Mouse (Mus musculus): ENCODE measurements at regions not wholly inside any gene's neighbourhood (a gene's known extent, or its start where the extent isn't known, plus 50 kb on each side); places are given as distances from the start of the nearest gene placed in this dataset.
A peak's percentile ranks its signal among the peaks of the same experiment; 100 is the strongest.

DNA sequence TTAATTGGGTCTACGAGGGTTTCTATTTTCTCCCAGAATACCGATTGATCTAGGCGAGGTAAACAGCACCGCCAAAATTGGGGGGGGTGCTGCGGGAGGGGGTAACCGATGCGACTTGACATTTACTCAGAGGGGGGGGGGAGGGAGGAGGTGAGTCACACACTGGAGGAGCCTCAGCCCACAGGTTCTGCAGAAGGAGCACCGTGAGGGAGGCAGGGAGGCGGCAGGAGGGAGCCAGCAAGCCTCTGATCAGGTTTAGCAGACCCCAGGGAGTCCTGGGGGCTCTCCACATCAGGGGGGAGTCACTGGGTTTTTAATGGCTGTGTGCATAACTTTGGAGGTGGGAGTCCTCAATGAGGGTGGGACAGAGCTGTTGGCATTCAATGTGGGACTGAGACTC is 51.3 kb upstream of the Ier5l start:
- Histone ChIP-seq H3K9ac (ENCODE audit: low read depth, low read length) (no peak overlapping the region), H3K4me3 (ENCODE audit: low read length) (no peak overlapping the region), H3K4me2 (replicated peaks; ENCODE audit: low read depth, low read length) (no peak overlapping the region), H3K36me3 (ENCODE audit: control insufficient read depth, insufficient read depth, low read length) (no peaks in the 10 kb centered on the region), H3K9me3 (ENCODE audit: control insufficient read depth, low read length) (no peaks in the 10 kb centered on the region), H3K27me3 (ENCODE audit: control insufficient read depth, insufficient read depth, low read length) (no peaks in the 10 kb centered on the region), H3K4me1 (ENCODE audit: control insufficient read depth, insufficient read depth, low read length) (0 out of 2 replicates have a peak, but pooled peaks cover 5% of the 10 kb centered on the region), H3K27ac (ENCODE audit: low read depth, low read length) (no peak overlapping the region)
- WGBS: 34% methylated on average over 9 of the region's 9 CpGs
- ATAC-seq (ENCODE audit: low FRiP score, low TSS enrichment): no peak

DNA sequence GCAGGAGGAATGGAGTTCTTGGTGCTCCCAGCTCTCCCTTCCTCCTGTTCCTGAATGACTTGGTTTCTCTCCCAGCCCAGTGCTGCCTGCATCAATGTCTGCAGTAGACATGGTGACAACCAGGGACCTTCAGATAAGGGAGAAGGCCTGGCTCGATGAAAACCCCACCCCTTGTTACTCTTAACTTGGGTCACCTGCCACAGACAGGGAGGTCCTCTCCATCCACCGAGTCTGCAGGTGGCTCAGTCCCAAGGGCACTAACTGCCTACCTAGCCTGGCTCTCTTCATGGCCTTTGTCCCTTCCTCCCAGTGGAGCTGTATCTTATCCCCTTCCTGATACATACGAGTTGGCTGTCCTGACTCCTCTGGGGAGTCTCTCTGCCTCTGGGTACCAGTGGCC is 51.8 kb upstream of the Ier5l start:
- Histone ChIP-seq H3K27me3 (ENCODE audit: control insufficient read depth, insufficient read depth, low read length) (no peaks in the 10 kb centered on the region), H3K9ac (ENCODE audit: low read depth, low read length) (no peak overlapping the region), H3K9me3 (ENCODE audit: control insufficient read depth, low read length) (no peaks in the 10 kb centered on the region), H3K4me3 (ENCODE audit: low read length) (no peak overlapping the region), H3K4me1 (ENCODE audit: control insufficient read depth, insufficient read depth, low read length) (0 out of 2 replicates have a peak, but pooled peaks cover 5% of the 10 kb centered on the region), H3K27ac (ENCODE audit: low read depth, low read length) (no peak overlapping the region), H3K36me3 (ENCODE audit: control insufficient read depth, insufficient read depth, low read length) (no peaks in the 10 kb centered on the region), H3K4me2 (replicated peaks; ENCODE audit: low read depth, low read length) (no peak overlapping the region)
- no peak for ATAC-seq (ENCODE audit: low FRiP score, low TSS enrichment)
- WGBS: 47% methylated on average over 3 of the region's 3 CpGs

DNA sequence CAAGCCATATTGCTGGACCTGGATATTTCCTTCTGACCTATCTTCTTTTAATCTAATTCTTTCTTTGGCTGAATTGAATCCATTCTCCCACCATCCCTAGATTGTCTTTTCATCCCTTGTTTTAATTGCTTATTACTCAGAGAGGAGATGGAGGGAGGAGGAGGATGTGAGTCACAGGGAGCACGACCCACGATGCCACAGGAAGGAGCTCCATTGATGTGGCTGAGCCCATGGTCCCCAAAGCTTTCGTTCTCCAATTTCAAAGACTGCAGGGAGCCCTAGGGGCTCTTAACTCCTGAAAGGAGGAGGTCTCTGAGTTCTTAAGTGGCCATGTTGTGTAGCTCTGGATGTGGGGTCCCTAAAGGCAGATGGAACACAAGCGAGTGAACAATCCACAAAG is 53.5 kb upstream of the Ier5l start:
- Histone ChIP-seq H3K4me3 (ENCODE audit: low read length) (no peak overlapping the region), H3K4me1 (ENCODE audit: control insufficient read depth, insufficient read depth, low read length) (0 out of 2 replicates have a peak, but pooled peaks cover 5% of the 10 kb centered on the region), H3K27ac (ENCODE audit: low read depth, low read length) (no peak overlapping the region), H3K27me3 (ENCODE audit: control insufficient read depth, insufficient read depth, low read length) (no peaks in the 10 kb centered on the region), H3K4me2 (replicated peaks; ENCODE audit: low read depth, low read length) (no peak overlapping the region), H3K36me3 (ENCODE audit: control insufficient read depth, insufficient read depth, low read length) (no peaks in the 10 kb centered on the region), H3K9me3 (ENCODE audit: control insufficient read depth, low read length) (no peaks in the 10 kb centered on the region), H3K9ac (ENCODE audit: low read depth, low read length) (no peak overlapping the region)
- WGBS: 22% methylated on average over 4 of the region's 4 CpGs
- no peak for ATAC-seq (ENCODE audit: low FRiP score, low TSS enrichment)

- ATAC-seq (ENCODE audit: low FRiP score, low TSS enrichment): no peak
- Histone ChIP-seq H3K27me3 (ENCODE audit: control insufficient read depth, insufficient read depth, low read length) (no peaks in the 10 kb centered on the region), H3K4me3 (ENCODE audit: low read length) (no peak overlapping the region), H3K9me3 (ENCODE audit: control insufficient read depth, low read length) (peaks cover 6% of the 10 kb centered on the region), H3K9ac (ENCODE audit: low read depth, low read length) (no peak overlapping the region), H3K36me3 (ENCODE audit: control insufficient read depth, insufficient read depth, low read length) (no peaks in the 10 kb centered on the region), H3K4me1 (ENCODE audit: control insufficient read depth, insufficient read depth, low read length) (no peaks in the 10 kb centered on the region), H3K4me2 (replicated peaks; ENCODE audit: low read depth, low read length) (no peak overlapping the region), H3K27ac (ENCODE audit: low read depth, low read length) (no peak overlapping the region)
These were observed 58.9 kb upstream of the Ier5l start for GRCm38 (mm10) chr2:30532948-30533347.

GRCm38 (mm10) chr2:30533367-30533766 is 59.3 kb upstream of the Ier5l start:
- H3K9me3 ChIP-seq (ENCODE audit: control insufficient read depth, low read length): peaks cover 6% of the 10 kb centered on the region
- H3K27ac ChIP-seq (ENCODE audit: low read depth, low read length): no peak overlapping the region
- no peak overlapping the region for H3K4me3 ChIP-seq (ENCODE audit: low read length)
- no peaks in the 10 kb centered on the region for H3K27me3 ChIP-seq (ENCODE audit: control insufficient read depth, insufficient read depth, low read length)
- no peaks in the 10 kb centered on the region for H3K36me3 ChIP-seq (ENCODE audit: control insufficient read depth, insufficient read depth, low read length)
- WGBS: 96% methylated on average over 6 of the region's 6 CpGs
- no peaks in the 10 kb centered on the region for H3K4me1 ChIP-seq (ENCODE audit: control insufficient read depth, insufficient read depth, low read length)
- ATAC-seq (ENCODE audit: low FRiP score, low TSS enrichment): no peak
- H3K4me2 ChIP-seq (replicated peaks; ENCODE audit: low read depth, low read length): no peak overlapping the region
- H3K9ac ChIP-seq (ENCODE audit: low read depth, low read length): no peak overlapping the region

- Histone ChIP-seq H3K27me3 (ENCODE audit: control insufficient read depth, insufficient read depth, low read length) (no peaks in the 10 kb centered on the region), H3K4me1 (ENCODE audit: control insufficient read depth, insufficient read depth, low read length) (no peaks in the 10 kb centered on the region), H3K36me3 (ENCODE audit: control insufficient read depth, insufficient read depth, low read length) (no peaks in the 10 kb centered on the region), H3K4me3 (ENCODE audit: low read length) (no peak overlapping the region), H3K9ac (ENCODE audit: low read depth, low read length) (no peak overlapping the region), H3K27ac (ENCODE audit: low read depth, low read length) (no peak overlapping the region), H3K9me3 (ENCODE audit: control insufficient read depth, low read length) (peaks cover 6% of the 10 kb centered on the region), H3K4me2 (replicated peaks; ENCODE audit: low read depth, low read length) (no peak overlapping the region)
- ATAC-seq (ENCODE audit: low FRiP score, low TSS enrichment): no peak
- 62% methylated on average over 10 of the region's 10 CpGs for WGBS
These were observed 60.4 kb upstream of the Cstad start for GRCm38 (mm10) chr2:30534485-30534884.

DNA sequence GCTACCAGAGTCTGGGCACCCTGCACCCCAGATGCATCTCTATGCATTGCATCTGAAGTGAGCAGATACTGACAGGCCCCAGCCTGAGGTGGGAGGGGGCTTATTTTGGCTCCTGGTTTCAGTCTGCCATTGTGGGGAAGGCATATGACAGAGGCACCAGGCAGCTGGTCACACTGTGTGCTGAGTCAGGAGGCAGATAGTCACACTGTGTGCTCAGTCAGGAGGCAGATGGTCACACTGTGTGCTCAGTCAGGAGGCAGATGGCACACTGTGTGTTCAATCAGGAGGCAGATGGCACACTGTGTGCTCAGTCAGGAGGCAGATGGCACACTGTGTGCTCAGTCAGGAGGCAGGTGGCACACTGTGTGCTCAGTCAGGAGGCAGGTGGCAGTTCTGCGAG is 55.5 kb upstream of the Cstad start:
- Histone ChIP-seq H3K27me3 (ENCODE audit: control insufficient read depth, insufficient read depth, low read length) (no peaks in the 10 kb centered on the region), H3K36me3 (ENCODE audit: control insufficient read depth, insufficient read depth, low read length) (no peaks in the 10 kb centered on the region), H3K9me3 (ENCODE audit: control insufficient read depth, low read length) (no peaks in the 10 kb centered on the region), H3K4me2 (replicated peaks; ENCODE audit: low read depth, low read length) (no peak overlapping the region), H3K4me1 (ENCODE audit: control insufficient read depth, insufficient read depth, low read length) (0 out of 2 replicates have a peak, but pooled peaks cover 4% of the 10 kb centered on the region), H3K4me3 (ENCODE audit: low read length) (no peak overlapping the region), H3K27ac (ENCODE audit: low read depth, low read length) (no peak overlapping the region), H3K9ac (ENCODE audit: low read depth, low read length) (no peak overlapping the region)
- no peak for ATAC-seq (ENCODE audit: low FRiP score, low TSS enrichment)
- WGBS: 95% methylated on average over 1 of the region's 1 CpGs

DNA sequence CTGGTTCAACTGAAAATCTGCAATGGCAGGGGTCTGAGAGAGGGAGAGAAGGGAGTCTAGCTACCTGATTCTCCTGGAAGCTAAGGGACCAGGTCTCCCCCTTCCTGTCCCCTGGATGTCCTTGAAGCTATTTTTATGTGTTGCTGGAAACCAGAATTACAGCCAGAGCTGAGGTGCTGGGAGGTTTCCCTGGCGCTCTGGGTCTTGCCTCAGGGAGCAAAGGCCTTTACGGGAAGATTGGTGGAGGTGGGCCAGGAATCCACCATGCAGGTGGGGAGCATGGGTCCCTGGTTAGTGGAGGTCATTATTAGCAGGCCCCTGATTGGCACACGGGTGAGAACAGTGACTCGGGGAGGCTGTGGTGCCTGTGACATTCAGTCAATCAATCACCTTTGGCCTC is 53.3 kb upstream of the Cstad start:
- Histone ChIP-seq H3K9me3 (ENCODE audit: control insufficient read depth, low read length) (no peaks in the 10 kb centered on the region), H3K27ac (ENCODE audit: low read depth, low read length) (no peak overlapping the region), H3K4me1 (ENCODE audit: control insufficient read depth, insufficient read depth, low read length) (peaks cover 15% of the 10 kb centered on the region; the same call in 1 of the 2 replicates), H3K27me3 (ENCODE audit: control insufficient read depth, insufficient read depth, low read length) (no peaks in the 10 kb centered on the region), H3K4me3 (ENCODE audit: low read length) (no peak overlapping the region), H3K36me3 (ENCODE audit: control insufficient read depth, insufficient read depth, low read length) (no peaks in the 10 kb centered on the region), H3K4me2 (replicated peaks; ENCODE audit: low read depth, low read length) (no peak overlapping the region), H3K9ac (ENCODE audit: low read depth, low read length) (0 out of 2 replicates have a peak overlapping the region, but pooled peaks have one; percentile 12)
- no peak for ATAC-seq (ENCODE audit: low FRiP score, low TSS enrichment)
- WGBS: 35% methylated on average over 4 of the region's 4 CpGs

- Histone ChIP-seq H3K9me3 (ENCODE audit: control insufficient read depth, low read length) (no peaks in the 10 kb centered on the region; the same call in 1 of the 2 replicates), H3K4me1 (ENCODE audit: control insufficient read depth, insufficient read depth, low read length) (peaks cover 21% of the 10 kb centered on the region), H3K27ac (ENCODE audit: low read depth, low read length) (no peak overlapping the region), H3K27me3 (ENCODE audit: control insufficient read depth, insufficient read depth, low read length) (no peaks in the 10 kb centered on the region), H3K4me2 (replicated peaks; ENCODE audit: low read depth, low read length) (peak overlapping the region; percentile 52), H3K36me3 (ENCODE audit: control insufficient read depth, insufficient read depth, low read length) (no peaks in the 10 kb centered on the region), H3K4me3 (ENCODE audit: low read length) (peak overlapping the region; percentile 31), H3K9ac (ENCODE audit: low read depth, low read length) (peak overlapping the region; percentile 25; the same call in 1 of the 2 replicates)
- 2% methylated on average over 35 of the region's 35 CpGs for WGBS
- ATAC-seq (ENCODE audit: low FRiP score, low TSS enrichment): peak; percentile 89
These were observed 49.9 kb upstream of the Cstad start for GRCm38 (mm10) chr2:30544782-30545435.

Measured in kidney, embryonic 14.5 days (tissue).